Comparison of ENCODE assay signal across 24 mouse cellular contexts in genomic region chr13:90376619-90377018, GRCm38 (mm10).
DNase-seq lines count a peak whose midpoint lies in the region; ATAC-seq lines count a peak whose summit lies in the region.
"Had no signal": no experiment of that assay in that cellular context is flagged by ENCODE, and none has a peak within 500 bp of the region (broad histone marks: within the 10 kb centered on the region; RNA-seq: fewer than 3 reads in every experiment).

No protein-coding gene starts in this region.

- H3K9me3 ChIP-seq in kidney, embryonic 15.5 days (replicated peaks), result no peaks in the 10 kb centered on the region
- H3K9me3 ChIP-seq in embryonic facial prominence, embryonic 10.5 days, result no peaks in the 10 kb centered on the region
- H3K9me3 ChIP-seq in embryonic facial prominence, embryonic 11.5 days (replicated peaks; ENCODE audit: control insufficient read depth, low read length), result no peaks in the 10 kb centered on the region
- no peaks in the 10 kb centered on the region for H3K9me3 ChIP-seq in neural tube, embryonic 12.5 days
- no peaks in the 10 kb centered on the region for H3K9me3 ChIP-seq in intestine, embryonic 16.5 days (ENCODE audit: control insufficient read depth, low read length)
- H3K9me3 ChIP-seq: embryonic facial prominence, embryonic 15.5 days; heart, embryonic 13.5 days; stomach, embryonic 15.5 days had no signal

- no peak overlapping the region for H3K4me2 ChIP-seq in kidney, embryonic 15.5 days
- no peak overlapping the region for H3K4me2 ChIP-seq in embryonic facial prominence, embryonic 11.5 days (ENCODE audit: low read depth, low read length)
- no peak overlapping the region for H3K4me2 ChIP-seq in neural tube, embryonic 12.5 days (replicated peaks)
- H3K4me2 ChIP-seq in intestine, embryonic 16.5 days (ENCODE audit: low read depth, low read length), result no peak overlapping the region
- H3K4me2 ChIP-seq: embryonic facial prominence, embryonic 15.5 days; heart, embryonic 13.5 days; stomach, embryonic 15.5 days had no signal

- H3K36me3 ChIP-seq in kidney, embryonic 15.5 days, result no peaks in the 10 kb centered on the region
- no peaks in the 10 kb centered on the region for H3K36me3 ChIP-seq in embryonic facial prominence, embryonic 10.5 days (replicated peaks)
- no peaks in the 10 kb centered on the region for H3K36me3 ChIP-seq in embryonic facial prominence, embryonic 11.5 days (replicated peaks; ENCODE audit: control insufficient read depth, insufficient read depth, low read depth, low read length)
- H3K36me3 ChIP-seq in neural tube, embryonic 12.5 days, result no peaks in the 10 kb centered on the region
- H3K36me3 ChIP-seq in intestine, embryonic 16.5 days (ENCODE audit: control insufficient read depth, insufficient read depth, low read length), result no peaks in the 10 kb centered on the region
- H3K36me3 ChIP-seq: embryonic facial prominence, embryonic 15.5 days; heart, embryonic 13.5 days; stomach, embryonic 15.5 days had no signal

- no peak overlapping the region for H3K4me3 ChIP-seq in kidney, embryonic 15.5 days (replicated peaks)
- no peak overlapping the region for H3K4me3 ChIP-seq in embryonic facial prominence, embryonic 10.5 days
- no peak overlapping the region for H3K4me3 ChIP-seq in embryonic facial prominence, embryonic 11.5 days (ENCODE audit: low read depth, low read length)
- no peak overlapping the region for H3K4me3 ChIP-seq in neural tube, embryonic 12.5 days
- H3K4me3 ChIP-seq in intestine, embryonic 16.5 days (ENCODE audit: low read length), result no peak overlapping the region
- H3K4me3 ChIP-seq: embryonic facial prominence, embryonic 15.5 days; heart, embryonic 13.5 days; layer of hippocampus, adult 2 months; stomach, embryonic 15.5 days had no signal

- no peaks in the 10 kb centered on the region for H3K27me3 ChIP-seq in kidney, embryonic 15.5 days
- H3K27me3 ChIP-seq in embryonic facial prominence, embryonic 10.5 days (replicated peaks; ENCODE audit: low read depth, poor library complexity, severe bottlenecking), result no peaks in the 10 kb centered on the region
- H3K27me3 ChIP-seq in embryonic facial prominence, embryonic 11.5 days (ENCODE audit: control insufficient read depth, insufficient read depth, low read length), result no peaks in the 10 kb centered on the region
- H3K27me3 ChIP-seq in neural tube, embryonic 12.5 days (replicated peaks), result no peaks in the 10 kb centered on the region
- H3K27me3 ChIP-seq in intestine, embryonic 16.5 days (replicated peaks; ENCODE audit: control insufficient read depth, insufficient read depth, low read length), result no peaks in the 10 kb centered on the region
- H3K27me3 ChIP-seq: embryonic facial prominence, embryonic 15.5 days; heart, embryonic 13.5 days; stomach, embryonic 15.5 days had no signal

- DNase-seq in kidney, adult 11 months, result no peak
- DNase-seq in embryonic facial prominence, embryonic 10.5 days (ENCODE audit: low spot score), result peak; percentile 10
- no peak for DNase-seq in embryonic facial prominence, embryonic 11.5 days (ENCODE audit: low spot score)
- no peak for DNase-seq in heart, adult 8-10 months (ENCODE audit: low spot score)
- DNase-seq: adrenal gland, adult 2 months; cerebellum, adult 11-12 months; cerebellum, postnatal 14 days; gastrocnemius, postnatal 14 days; heart, adult 11 months; kidney, adult 9 months; lung, postnatal 4 days; right cerebral cortex, adult 18-20 months; right cerebral cortex, postnatal 4 days; thymus, adult 18-20 months; thymus, postnatal 4 days had no signal

- 45% methylated on average over 3 of the region's 3 CpGs for WGBS in kidney, embryonic 15.5 days
- 50% methylated on average over 3 of the region's 3 CpGs for WGBS in embryonic facial prominence, embryonic 10.5 days
- WGBS in embryonic facial prominence, embryonic 11.5 days, result 46% methylated on average over 3 of the region's 3 CpGs
- WGBS in neural tube, embryonic 12.5 days, result 41% methylated on average over 3 of the region's 3 CpGs
- 71% methylated on average over 3 of the region's 3 CpGs for WGBS in intestine, embryonic 16.5 days

- no peaks in the 10 kb centered on the region for H3K4me1 ChIP-seq in kidney, embryonic 15.5 days
- H3K4me1 ChIP-seq in embryonic facial prominence, embryonic 10.5 days, result peaks cover 5% of the 10 kb centered on the region; the same call in 1 of the 2 replicates
- H3K4me1 ChIP-seq in embryonic facial prominence, embryonic 11.5 days (ENCODE audit: control insufficient read depth, insufficient read depth, low read length), result no peaks in the 10 kb centered on the region
- H3K4me1 ChIP-seq in neural tube, embryonic 12.5 days, result no peaks in the 10 kb centered on the region
- no peaks in the 10 kb centered on the region for H3K4me1 ChIP-seq in intestine, embryonic 16.5 days (ENCODE audit: control insufficient read depth, insufficient read depth, low read length)
- H3K4me1 ChIP-seq: embryonic facial prominence, embryonic 15.5 days; heart, embryonic 13.5 days; stomach, embryonic 15.5 days had no signal

- H3K9ac ChIP-seq in kidney, embryonic 15.5 days, result no peak overlapping the region
- no peak overlapping the region for H3K9ac ChIP-seq in embryonic facial prominence, embryonic 11.5 days (replicated peaks; ENCODE audit: low read length)
- H3K9ac ChIP-seq in neural tube, embryonic 12.5 days, result no peak overlapping the region
- H3K9ac ChIP-seq in intestine, embryonic 16.5 days (ENCODE audit: low read depth, low read length), result no peak overlapping the region
- H3K9ac ChIP-seq: embryonic facial prominence, embryonic 15.5 days; heart, embryonic 13.5 days; stomach, embryonic 15.5 days had no signal

- peak; percentile 96 for ATAC-seq in kidney, embryonic 15.5 days (replicated peaks; ENCODE audit: low FRiP score)
- peak; percentile 67; the same call in 1 of the 2 replicates for ATAC-seq in embryonic facial prominence, embryonic 11.5 days (replicated peaks; ENCODE audit: insufficient number of reproducible peaks, low FRiP score, low TSS enrichment, low read depth)
- ATAC-seq in neural tube, embryonic 12.5 days (ENCODE audit: low FRiP score, low read depth), result peak; percentile 72
- no peak for ATAC-seq in intestine, embryonic 16.5 days
- ATAC-seq: forebrain, embryonic 16.5 days; inflammation-experienced regulatory T-cells, adult 6 months had no signal

- peak overlapping the region; percentile 54; the same call in 1 of the 2 replicates for H3K27ac ChIP-seq in kidney, embryonic 15.5 days
- no peak overlapping the region for H3K27ac ChIP-seq in embryonic facial prominence, embryonic 10.5 days (replicated peaks)
- H3K27ac ChIP-seq in embryonic facial prominence, embryonic 11.5 days (replicated peaks; ENCODE audit: low read depth, low read length), result no peak overlapping the region
- no peak overlapping the region for H3K27ac ChIP-seq in neural tube, embryonic 12.5 days
- no peak overlapping the region for H3K27ac ChIP-seq in intestine, embryonic 16.5 days (ENCODE audit: low read length)
- H3K27ac ChIP-seq: embryonic facial prominence, embryonic 15.5 days; heart, embryonic 13.5 days; layer of hippocampus, adult 2 months; stomach, embryonic 15.5 days had no signal
